Mouse (Mus musculus): ENCODE data around the gene Dusp12.

DNA sequence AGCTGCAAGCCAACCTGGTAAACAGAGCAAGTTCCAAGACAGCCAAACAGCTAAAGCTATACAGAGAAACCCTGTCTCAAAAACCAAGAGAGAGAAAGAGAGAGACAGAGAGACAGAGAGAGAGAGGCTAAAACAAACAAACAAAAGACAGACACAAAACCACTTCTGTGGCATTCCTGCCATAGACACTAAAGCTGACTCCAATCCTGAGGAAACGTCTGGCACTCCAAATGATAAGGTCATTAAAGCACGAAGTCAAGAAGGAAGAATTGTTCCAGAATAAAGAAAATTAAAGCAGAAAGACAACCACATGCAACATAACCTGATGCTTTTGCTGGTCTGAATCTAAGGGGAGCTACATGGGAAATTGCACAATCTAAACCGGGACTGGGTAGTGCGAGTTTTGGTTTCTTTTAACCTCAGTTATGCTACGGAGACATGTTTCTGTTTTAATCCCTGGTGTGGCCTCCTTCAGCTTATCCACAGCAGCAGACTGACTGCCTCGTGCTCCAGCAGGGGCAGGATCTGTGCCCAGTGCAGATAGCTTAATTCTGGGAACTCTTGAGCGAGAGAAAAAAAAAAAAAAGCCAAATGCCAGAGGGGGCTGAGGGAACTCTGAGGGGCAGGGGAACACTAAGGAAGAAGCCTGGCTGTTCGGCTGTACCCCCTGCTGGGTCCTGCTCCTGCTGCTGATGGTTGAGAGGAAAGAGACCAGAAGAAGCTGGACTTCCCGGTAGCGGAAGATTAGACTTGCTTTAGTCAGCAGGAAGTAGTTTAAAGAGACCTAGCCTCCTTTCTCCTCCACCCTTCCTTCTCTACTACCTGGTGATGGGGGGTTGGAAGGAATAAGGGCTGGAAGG is 39.7 kb downstream of the Dusp12 start:
- TF ChIP-seq CTCF (IDR thresholded peaks at IDR 0.05; ENCODE audit: borderline replicate concordance, control insufficient read depth, extremely low read depth, insufficient read depth, low read length, poor library complexity) (no peak), POLR2A (IDR thresholded peaks at IDR 0.05; ENCODE audit: control insufficient read depth, extremely low read depth, insufficient read depth, low read length, poor library complexity) (no peak)
